Mouse (Mus musculus) MEL (cell line): ENCODE results near the gene Fndc3b. TPM values are rescaled to one million over a fixed set of nuclear protein-coding genes. Genes with fewer than 3 reads are reported as not detected.

Source experiments
- DNase-seq: peaks from one replicate; pipeline ENCODE4 v3.0.0; 2011; ENCODE audit warnings: low read depth, low spot score
- H3K27ac ChIP-seq: 2 replicates; pipeline ENCODE4 v1.5.1; 2012; ENCODE audit warnings: low read depth, mild to moderate bottlenecking, control low read depth, low read length, moderate library complexity; ENCODE audit not compliant: control insufficient read depth
- H3K27me3 ChIP-seq, 2 experiments: fragments of 150-350 bp in 1 of 2; sonication (generic) in 1 of 2; 2 replicates each; pipeline ENCODE4 v1.6.1; 2012; ENCODE audit warnings: low read length in 2 of 2, mild to moderate bottlenecking in 2 of 2, improper control_type of control experiment in 1 of 2, moderate library complexity in 1 of 2; ENCODE audit not compliant: insufficient read depth in 2 of 2, control insufficient read depth in 1 of 2
- H3K36me3 ChIP-seq, 2 experiments: 2 replicates each; pipeline ENCODE4 v1.6.1; 2012 to 2014; ENCODE audit warnings: low read length in 2 of 2, improper control_type of control experiment in 1 of 2, inconsistent platforms in 1 of 2, mild to moderate bottlenecking in 1 of 2; ENCODE audit not compliant: insufficient read depth in 2 of 2, control insufficient read depth in 1 of 2
- H3K4me1 ChIP-seq, 2 experiments: fragments of 150-350 bp in 1 of 2; sonication (generic) in 1 of 2; 2 replicates each; pipeline ENCODE4 v1.6.1; 2012; ENCODE audit warnings: low read length in 2 of 2, improper control_type of control experiment in 1 of 2, mild to moderate bottlenecking in 1 of 2; ENCODE audit not compliant: insufficient read depth in 2 of 2, control insufficient read depth in 1 of 2
- H3K4me3 ChIP-seq, 2 experiments: fragments of 150-350 bp in 1 of 2; sonication (generic) in 1 of 2; 2 replicates each; pipeline ENCODE4 v1.5.1; 2012; ENCODE audit warnings: low read depth in 2 of 2, low read length in 2 of 2, mild to moderate bottlenecking in 2 of 2, moderate library complexity in 2 of 2, control low read depth in 1 of 2, improper control_type of control experiment in 1 of 2; ENCODE audit not compliant: control insufficient read depth in 1 of 2, insufficient read depth in 1 of 2
- H3K79me2 ChIP-seq: 2 replicates; pipeline ENCODE4 v1.6.1; 2012; ENCODE audit warnings: mild to moderate bottlenecking, low read length, moderate library complexity; ENCODE audit not compliant: control insufficient read depth, poor library complexity, insufficient read depth
- H3K9ac ChIP-seq: 2 replicates; pipeline ENCODE4 v1.6.1; 2012; ENCODE audit warnings: low read depth, mild to moderate bottlenecking, control low read depth, low read length, moderate library complexity; ENCODE audit not compliant: control insufficient read depth, poor library complexity, severe bottlenecking
- H3K9me3 ChIP-seq: fragments of 150-350 bp; sonication (generic); replicated peaks from 2 replicates; pipeline ENCODE4 v1.6.1; 2012; ENCODE audit warnings: mild to moderate bottlenecking, low read length, improper control_type of control experiment, moderate library complexity; ENCODE audit not compliant: insufficient read depth
- CHD1 ChIP-seq: IDR thresholded peaks from 2 replicates; pipeline ENCODE4 v1.6.1; 2012; ENCODE audit warnings: low read depth, mild to moderate bottlenecking, inconsistent platforms, low read length, improper control_type of control experiment
- E2F4 ChIP-seq: IDR thresholded peaks from 2 replicates; pipeline ENCODE4 v1.6.1; 2011; ENCODE audit warnings: low read depth, low read length, improper control_type of control experiment, borderline replicate concordance
- ETS1 ChIP-seq: IDR thresholded peaks from 2 replicates; pipeline ENCODE4 v1.6.1; 2012; ENCODE audit warnings: low read depth, mild to moderate bottlenecking, inconsistent platforms, low read length, improper control_type of control experiment, moderate library complexity
- MAFK ChIP-seq: IDR thresholded peaks from 2 replicates; pipeline ENCODE4 v1.6.1; 2011; ENCODE audit warnings: low read depth, mild to moderate bottlenecking, low read length, improper control_type of control experiment, borderline replicate concordance
- MAX ChIP-seq: IDR thresholded peaks from 2 replicates; pipeline ENCODE4 v1.6.1; 2011; ENCODE audit warnings: low read length, improper control_type of control experiment
- MEF2A ChIP-seq: IDR thresholded peaks from 2 replicates; pipeline ENCODE4 v1.6.1; 2014; ENCODE audit warnings: low read depth, mild to moderate bottlenecking, inconsistent platforms, low read length, improper control_type of control experiment; ENCODE audit not compliant: poor library complexity, insufficient replicate concordance, severe bottlenecking; ENCODE audit errors: extremely low read depth
- MYB ChIP-seq: IDR thresholded peaks from 2 replicates; pipeline ENCODE4 v1.6.1; 2011; ENCODE audit warnings: mild to moderate bottlenecking, low read depth, low read length, improper control_type of control experiment
- MYC ChIP-seq: IDR thresholded peaks from 2 replicates; pipeline ENCODE4 v1.6.1; 2011; ENCODE audit warnings: low read depth, mild to moderate bottlenecking, low read length, improper control_type of control experiment, moderate library complexity
- NRF1 ChIP-seq: IDR thresholded peaks from 2 replicates; pipeline ENCODE4 v1.6.1; 2014; ENCODE audit warnings: low read depth, mild to moderate bottlenecking, inconsistent platforms, low read length, improper control_type of control experiment, moderate library complexity; ENCODE audit not compliant: poor library complexity, insufficient read depth, severe bottlenecking
- POLR2AphosphoS5 ChIP-seq: IDR thresholded peaks from 2 replicates; pipeline ENCODE4 v1.6.1; 2012; ENCODE audit warnings: low read depth, borderline replicate concordance, mild to moderate bottlenecking, inconsistent platforms, low read length, moderate library complexity, mixed read lengths
- RAD21 ChIP-seq: IDR thresholded peaks from 2 replicates; pipeline ENCODE4 v1.6.1; 2011; ENCODE audit warnings: mild to moderate bottlenecking, low read depth, low read length, improper control_type of control experiment
- RCOR1 ChIP-seq: IDR thresholded peaks from 2 replicates; pipeline ENCODE4 v1.6.1; 2012; ENCODE audit warnings: low read depth, mild to moderate bottlenecking, inconsistent platforms, low read length, improper control_type of control experiment
- SMC3 ChIP-seq: IDR thresholded peaks from 2 replicates; pipeline ENCODE4 v1.6.1; 2011; ENCODE audit warnings: low read depth, low read length, improper control_type of control experiment
- TCF12 ChIP-seq: IDR thresholded peaks from 2 replicates; pipeline ENCODE4 v1.6.1; 2014; ENCODE audit warnings: low read depth, mild to moderate bottlenecking, inconsistent platforms, low read length, improper control_type of control experiment, moderate library complexity
- UBTF ChIP-seq: IDR thresholded peaks from 2 replicates; pipeline ENCODE4 v1.6.1; 2012; ENCODE audit warnings: low read depth, mild to moderate bottlenecking, inconsistent platforms, low read length, improper control_type of control experiment, moderate library complexity, borderline replicate concordance; ENCODE audit not compliant: insufficient read depth
- USF1 ChIP-seq: IDR thresholded peaks from 2 replicates; pipeline ENCODE4 v1.6.1; 2014; ENCODE audit warnings: low read depth, mild to moderate bottlenecking, inconsistent platforms, low read length, improper control_type of control experiment, moderate library complexity
- USF2 ChIP-seq, 2 experiments: IDR thresholded peaks; 2 replicates each; pipeline ENCODE4 v1.6.1; 2011 to 2012; ENCODE audit warnings: improper control_type of control experiment in 2 of 2, low read length in 2 of 2, borderline replicate concordance in 1 of 2, inconsistent platforms in 1 of 2, low read depth in 1 of 2, mild to moderate bottlenecking in 1 of 2; ENCODE audit not compliant: insufficient read depth in 1 of 2
- ZKSCAN1 ChIP-seq: IDR thresholded peaks from 2 replicates; pipeline ENCODE4 v1.6.1; 2012; ENCODE audit warnings: low read depth, mild to moderate bottlenecking, inconsistent platforms, low read length, improper control_type of control experiment, moderate library complexity
- ZMIZ1 ChIP-seq: IDR thresholded peaks from 2 replicates; pipeline ENCODE4 v1.6.1; 2012; ENCODE audit warnings: low read depth, mild to moderate bottlenecking, inconsistent platforms, low read length, improper control_type of control experiment, moderate library complexity
- ZNF384 ChIP-seq: IDR thresholded peaks from 2 replicates; pipeline ENCODE4 v1.6.1; 2012; ENCODE audit warnings: low read depth, mild to moderate bottlenecking, inconsistent platforms, low read length, improper control_type of control experiment
- polyA plus RNA-seq, 2 experiments: library from polyadenylated mRNA; stranded (reverse) in 1 of 2; unstranded in 1 of 2; fragments of >175 nt in 1 of 2; fragments of >200 nt in 1 of 2; gene quantifications; 2 replicates each; pipeline versions ENCODE4 v1.2.1 to v1.2.4; 2012; ENCODE audit warnings: low replicate concordance in 2 of 2, low read depth in 1 of 2; ENCODE audit not compliant: insufficient read length in 2 of 2, insufficient read depth in 1 of 2, missing spikeins in 1 of 2
- total RNA-seq: library from RNA; depleted of rRNA; stranded (reverse); fragments of 300-350 nt; gene quantifications from 2 replicates; pipeline ENCODE4 v1.2.3, GENCODE M21; 2012

The Fndc3b gene
- total and polyA plus RNA-seq, 3 experiments, result not detected

DNA sequence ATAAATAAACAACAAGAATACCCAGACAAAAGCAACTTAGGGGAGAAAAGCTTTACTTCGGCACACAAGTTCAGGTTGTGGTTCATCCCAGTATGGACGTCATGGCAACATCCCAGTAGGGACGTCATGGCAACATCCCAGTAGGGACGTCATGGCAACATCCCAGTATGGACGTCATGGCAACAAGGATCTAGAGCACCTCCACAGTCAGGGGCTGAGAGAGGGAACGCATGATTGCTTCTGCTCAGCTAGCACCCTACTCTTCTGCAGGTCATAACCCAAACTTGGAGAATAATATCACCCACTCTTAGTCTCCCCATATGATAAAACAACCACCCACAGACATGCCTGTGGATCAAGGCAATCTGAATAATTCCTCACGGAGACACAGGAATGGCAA, 29.0 kb upstream of the Fndc3b start:
- Histone ChIP-seq H3K9me3 (no peaks in the 10 kb centered on the region), H3K36me3 (no peaks in the 10 kb centered on the region), H3K4me3 (no peak overlapping the region), H3K27ac (no peak overlapping the region), H3K27me3 (no peaks in the 10 kb centered on the region), H3K4me1 (no peaks in the 10 kb centered on the region), H3K79me2 (no peaks in the 10 kb centered on the region), H3K9ac (no peak overlapping the region)
- DNase-seq, result no peak
- TF ChIP-seq ZMIZ1 (no peak), UBTF (no peak), SMC3 (no peak), MYB (no peak), ETS1 (no peak), RCOR1 (no peak), RAD21 (no peak), MEF2A (no peak), TCF12 (no peak), MAX (no peak)

DNA sequence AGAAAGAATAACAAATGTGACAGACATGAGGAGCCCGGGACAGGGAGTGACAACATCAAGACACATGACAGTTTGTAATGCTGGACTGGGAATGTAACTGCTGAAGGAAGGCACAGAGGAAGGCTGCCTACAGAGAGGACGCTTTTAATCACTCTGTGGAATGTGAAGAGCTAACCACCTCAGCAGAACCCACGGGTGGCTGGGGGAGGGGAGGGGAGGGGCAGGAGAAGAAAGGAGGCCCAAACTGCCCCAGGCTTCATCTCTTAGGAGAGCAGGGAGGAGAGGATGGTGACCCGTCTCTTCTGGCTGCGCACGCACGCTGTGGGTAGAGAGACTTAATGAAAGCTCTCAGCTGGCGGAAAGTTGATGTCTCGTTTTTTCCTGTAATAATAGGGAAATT, 25.1 kb upstream of the Fndc3b start:
- no peak overlapping the region for H3K9ac ChIP-seq
- H3K79me2 ChIP-seq, result no peaks in the 10 kb centered on the region
- DNase-seq, result no peak
- H3K9me3 ChIP-seq, result no peaks in the 10 kb centered on the region
- no peaks in the 10 kb centered on the region for H3K27me3 ChIP-seq
- no peak overlapping the region for H3K27ac ChIP-seq
- no peaks in the 10 kb centered on the region for H3K36me3 ChIP-seq
- no peaks in the 10 kb centered on the region for H3K4me1 ChIP-seq
- TF ChIP-seq CHD1, result no peak
- no peak for TF ChIP-seq RCOR1
- TF ChIP-seq NRF1, result no peak
- no peak for TF ChIP-seq MYB
- TF ChIP-seq ZMIZ1, result no peak
- TF ChIP-seq TCF12, result no peak
- TF ChIP-seq ZKSCAN1, result no peak
- TF ChIP-seq USF2 (IDR thresholded peaks at IDR 0.05; ENCODE audit: borderline replicate concordance in 1 of 2, insufficient read depth in 1 of 2, low read depth in 1 of 2, low read length in 2 of 2), result no peak
- no peak for TF ChIP-seq MYC
- TF ChIP-seq MAFK, result no peak
- TF ChIP-seq USF1, result no peak
- no peak for TF ChIP-seq SMC3
- TF ChIP-seq MAX, result no peak
- no peak for TF ChIP-seq RAD21
- no peak for TF ChIP-seq MEF2A
- TF ChIP-seq POLR2AphosphoS5, result no peak
- TF ChIP-seq ZNF384, result no peak
- no peak for TF ChIP-seq E2F4
- no peak overlapping the region for H3K4me3 ChIP-seq
